Mouse (Mus musculus): ENCODE measurements at regions not wholly inside any gene's neighbourhood (a gene's known extent, or its start where the extent isn't known, plus 50 kb on each side); places are given as distances from the start of the nearest gene placed in this dataset.
A peak's percentile ranks its signal among the peaks of the same experiment; 100 is the strongest.

GRCm38 (mm10) chr2:95579201-95579600 lies 738.8 kb upstream of the Lrrc4c start:
- no peak for ATAC-seq
- no peak overlapping the region for H3K4me3 ChIP-seq (ENCODE audit: low read length)
- no peak overlapping the region for H3K4me2 ChIP-seq (ENCODE audit: low read depth, low read length)
- WGBS, result 86% methylated on average over 1 of the region's 1 CpGs
- no peak overlapping the region for H3K9ac ChIP-seq (replicated peaks; ENCODE audit: low read length)
- no peak for DNase-seq (ENCODE audit: low spot score)
- no peaks in the 10 kb centered on the region for H3K9me3 ChIP-seq (ENCODE audit: low read length)
- no peak overlapping the region for H3K27ac ChIP-seq
- H3K4me1 ChIP-seq (ENCODE audit: insufficient read depth, low read length), result no peaks in the 10 kb centered on the region
- no peaks in the 10 kb centered on the region for H3K36me3 ChIP-seq (ENCODE audit: insufficient read depth, low read length)
- no peaks in the 10 kb centered on the region for H3K27me3 ChIP-seq (ENCODE audit: insufficient read depth, low read length)
- no peak for TF ChIP-seq CTCF (IDR thresholded peaks at IDR 0.05; ENCODE audit: low read depth)

GRCm38 (mm10) chr2:95586002-95586401 lies 732.0 kb upstream of the Lrrc4c start:
- Histone ChIP-seq H3K9ac (replicated peaks; ENCODE audit: low read length) (no peak overlapping the region), H3K4me2 (ENCODE audit: low read depth, low read length) (no peak overlapping the region), H3K4me3 (ENCODE audit: low read length) (no peak overlapping the region), H3K4me1 (ENCODE audit: insufficient read depth, low read length) (no peaks in the 10 kb centered on the region), H3K9me3 (ENCODE audit: low read length) (no peaks in the 10 kb centered on the region), H3K27ac (no peak overlapping the region), H3K36me3 (ENCODE audit: insufficient read depth, low read length) (no peaks in the 10 kb centered on the region), H3K27me3 (ENCODE audit: insufficient read depth, low read length) (no peaks in the 10 kb centered on the region)
- no peak for ATAC-seq
- DNase-seq (ENCODE audit: low spot score), result no peak
- TF ChIP-seq CTCF (IDR thresholded peaks at IDR 0.05; ENCODE audit: low read depth), result no peak

- no peak overlapping the region for H3K4me2 ChIP-seq (ENCODE audit: low read depth, low read length)
- no peak overlapping the region for H3K27ac ChIP-seq
- 18% methylated on average over 4 of the region's 4 CpGs for WGBS
- no peaks in the 10 kb centered on the region for H3K4me1 ChIP-seq (ENCODE audit: insufficient read depth, low read length)
- no peak overlapping the region for H3K9ac ChIP-seq (replicated peaks; ENCODE audit: low read length)
- no peaks in the 10 kb centered on the region for H3K27me3 ChIP-seq (ENCODE audit: insufficient read depth, low read length)
- H3K4me3 ChIP-seq (ENCODE audit: low read length), result no peak overlapping the region
- no peaks in the 10 kb centered on the region for H3K9me3 ChIP-seq (ENCODE audit: low read length)
- no peak for TF ChIP-seq CTCF (IDR thresholded peaks at IDR 0.05; ENCODE audit: low read depth)
- DNase-seq (ENCODE audit: low spot score), result no peak
- ATAC-seq, result no peak
- H3K36me3 ChIP-seq (ENCODE audit: insufficient read depth, low read length), result no peaks in the 10 kb centered on the region
Observed at GRCm38 (mm10) chr2:95587044-95587443, 730.9 kb upstream of the Lrrc4c start.

GRCm38 (mm10) chr2:95613354-95613753 lies 704.6 kb upstream of the Lrrc4c start:
- no peaks in the 10 kb centered on the region for H3K4me1 ChIP-seq (ENCODE audit: insufficient read depth, low read length)
- ATAC-seq (no peak), DNase-seq (ENCODE audit: low spot score) (peak; percentile 5)
- H3K4me2 ChIP-seq (ENCODE audit: low read depth, low read length), result no peak overlapping the region
- no peaks in the 10 kb centered on the region for H3K36me3 ChIP-seq (ENCODE audit: insufficient read depth, low read length)
- no peaks in the 10 kb centered on the region for H3K27me3 ChIP-seq (ENCODE audit: insufficient read depth, low read length)
- 55% methylated on average over 5 of the region's 5 CpGs for WGBS
- no peaks in the 10 kb centered on the region for H3K9me3 ChIP-seq (ENCODE audit: low read length)
- TF ChIP-seq CTCF (IDR thresholded peaks at IDR 0.05; ENCODE audit: low read depth), result no peak
- H3K27ac ChIP-seq, result no peak overlapping the region
- no peak overlapping the region for H3K9ac ChIP-seq (replicated peaks; ENCODE audit: low read length)
- no peak overlapping the region for H3K4me3 ChIP-seq (ENCODE audit: low read length)

- Histone ChIP-seq H3K36me3 (ENCODE audit: insufficient read depth, low read length) (no peaks in the 10 kb centered on the region), H3K9ac (replicated peaks; ENCODE audit: low read length) (no peak overlapping the region), H3K27me3 (ENCODE audit: insufficient read depth, low read length) (no peaks in the 10 kb centered on the region), H3K4me1 (ENCODE audit: insufficient read depth, low read length) (no peaks in the 10 kb centered on the region), H3K4me3 (ENCODE audit: low read length) (no peak overlapping the region), H3K27ac (no peak overlapping the region), H3K4me2 (ENCODE audit: low read depth, low read length) (no peak overlapping the region), H3K9me3 (ENCODE audit: low read length) (no peaks in the 10 kb centered on the region)
- ATAC-seq, result no peak
- no peak for DNase-seq (ENCODE audit: low spot score)
- WGBS, result 80% methylated on average over 1 of the region's 1 CpGs
- TF ChIP-seq CTCF (IDR thresholded peaks at IDR 0.05; ENCODE audit: low read depth), result no peak
Observed at GRCm38 (mm10) chr2:95637533-95637932, 680.4 kb upstream of the Lrrc4c start.

GRCm38 (mm10) chr2:95674347-95674746 lies 643.6 kb upstream of the Lrrc4c start:
- DNase-seq (ENCODE audit: low spot score) (no peak), ATAC-seq (no peak)
- H3K4me2 ChIP-seq (ENCODE audit: low read depth, low read length), result no peak overlapping the region
- TF ChIP-seq CTCF (IDR thresholded peaks at IDR 0.05; ENCODE audit: low read depth), result peak; percentile 59
- no peak overlapping the region for H3K9ac ChIP-seq (replicated peaks; ENCODE audit: low read length)
- no peak overlapping the region for H3K27ac ChIP-seq
- H3K9me3 ChIP-seq (ENCODE audit: low read length), result no peaks in the 10 kb centered on the region
- no peaks in the 10 kb centered on the region for H3K4me1 ChIP-seq (ENCODE audit: insufficient read depth, low read length)
- H3K36me3 ChIP-seq (ENCODE audit: insufficient read depth, low read length), result no peaks in the 10 kb centered on the region
- H3K27me3 ChIP-seq (ENCODE audit: insufficient read depth, low read length), result no peaks in the 10 kb centered on the region
- no peak overlapping the region for H3K4me3 ChIP-seq (ENCODE audit: low read length)
- 85% methylated on average over 6 of the region's 6 CpGs for WGBS

- ATAC-seq, result no peak
- Histone ChIP-seq H3K27ac (no peak overlapping the region), H3K4me2 (ENCODE audit: low read depth, low read length) (no peak overlapping the region), H3K4me3 (ENCODE audit: low read length) (no peak overlapping the region), H3K4me1 (ENCODE audit: insufficient read depth, low read length) (no peaks in the 10 kb centered on the region), H3K9me3 (ENCODE audit: low read length) (no peaks in the 10 kb centered on the region), H3K9ac (replicated peaks; ENCODE audit: low read length) (no peak overlapping the region), H3K36me3 (ENCODE audit: insufficient read depth, low read length) (no peaks in the 10 kb centered on the region), H3K27me3 (ENCODE audit: insufficient read depth, low read length) (no peaks in the 10 kb centered on the region)
- no peak for DNase-seq (ENCODE audit: low spot score)
- no peak for TF ChIP-seq CTCF (IDR thresholded peaks at IDR 0.05; ENCODE audit: low read depth)
- 90% methylated on average over 2 of the region's 2 CpGs for WGBS
Observed at GRCm38 (mm10) chr2:95715355-95715754, 602.6 kb upstream of the Lrrc4c start.

Measured in hindbrain, postnatal 0 days (tissue).